Mouse (Mus musculus) neural tube, embryonic 15.5 days (tissue): Measurements from ENCODE around the gene Zfp830. TPM values are rescaled to one million over a fixed set of nuclear protein-coding genes. Genes with fewer than 3 reads are reported as not detected.

Experiments used
- ATAC-seq: fragments of 200-750 bp; cut with Nextera tagmentation; 2 replicates; pipeline ENCODE4 v1.8.0; 2017; ENCODE audit warnings: mild to moderate bottlenecking, moderate TSS enrichment, moderate library complexity; ENCODE audit not compliant: low FRiP score
- H3K27ac ChIP-seq: fragments of 300-500 bp; sonication (generic); replicated peaks from 2 replicates; pipeline ENCODE4 v1.5.1; 2015; ENCODE audit warnings: mild to moderate bottlenecking, inconsistent platforms
- H3K27me3 ChIP-seq: fragments of 300-500 bp; sonication (generic); replicated peaks from 2 replicates; pipeline ENCODE4 v1.6.1; 2015; ENCODE audit warnings: inconsistent platforms
- H3K36me3 ChIP-seq: fragments of 300-500 bp; sonication (generic); 2 replicates; pipeline ENCODE4 v1.6.1; 2015; ENCODE audit warnings: inconsistent platforms
- H3K4me1 ChIP-seq: fragments of 300-500 bp; sonication (generic); 2 replicates; pipeline ENCODE4 v1.6.1; 2015; ENCODE audit warnings: inconsistent platforms
- H3K4me2 ChIP-seq: fragments of 300-500 bp; sonication (generic); 2 replicates; pipeline ENCODE4 v1.6.1; 2015; ENCODE audit warnings: inconsistent platforms, mild to moderate bottlenecking, moderate library complexity
- H3K4me3 ChIP-seq: fragments of 300-500 bp; sonication (generic); replicated peaks from 2 replicates; pipeline ENCODE4 v1.5.1; 2015; ENCODE audit warnings: mild to moderate bottlenecking, inconsistent platforms
- H3K9ac ChIP-seq: fragments of 300-500 bp; sonication (generic); replicated peaks from 2 replicates; pipeline ENCODE4 v1.6.1; 2015; ENCODE audit warnings: mild to moderate bottlenecking, inconsistent platforms
- H3K9me3 ChIP-seq: fragments of 300-500 bp; sonication (generic); replicated peaks from 2 replicates; pipeline ENCODE4 v1.6.1; 2016; ENCODE audit warnings: inconsistent platforms
- WGBS: fragments of 180-500 bp; shearing (Covaris S2); methylation state at CpG from one replicate; pipeline ENCODE4 v1.1.7; 2015; ENCODE audit warnings: mixed read lengths; 5-methylcytosine and 5-hydroxymethylcytosine counted together
- polyA plus RNA-seq: library from polyadenylated mRNA; unstranded; fragments of >200 nt; fragmentation: Nextera tagmentation; extraction: Ambion mirVana; gene quantifications from 2 replicates; pipeline ENCODE4 v1.2.1, GENCODE M21; 2015

Gene Zfp830
- 29.6 and 33.3 TPM in 2 replicates for polyA plus RNA-seq

DNA sequence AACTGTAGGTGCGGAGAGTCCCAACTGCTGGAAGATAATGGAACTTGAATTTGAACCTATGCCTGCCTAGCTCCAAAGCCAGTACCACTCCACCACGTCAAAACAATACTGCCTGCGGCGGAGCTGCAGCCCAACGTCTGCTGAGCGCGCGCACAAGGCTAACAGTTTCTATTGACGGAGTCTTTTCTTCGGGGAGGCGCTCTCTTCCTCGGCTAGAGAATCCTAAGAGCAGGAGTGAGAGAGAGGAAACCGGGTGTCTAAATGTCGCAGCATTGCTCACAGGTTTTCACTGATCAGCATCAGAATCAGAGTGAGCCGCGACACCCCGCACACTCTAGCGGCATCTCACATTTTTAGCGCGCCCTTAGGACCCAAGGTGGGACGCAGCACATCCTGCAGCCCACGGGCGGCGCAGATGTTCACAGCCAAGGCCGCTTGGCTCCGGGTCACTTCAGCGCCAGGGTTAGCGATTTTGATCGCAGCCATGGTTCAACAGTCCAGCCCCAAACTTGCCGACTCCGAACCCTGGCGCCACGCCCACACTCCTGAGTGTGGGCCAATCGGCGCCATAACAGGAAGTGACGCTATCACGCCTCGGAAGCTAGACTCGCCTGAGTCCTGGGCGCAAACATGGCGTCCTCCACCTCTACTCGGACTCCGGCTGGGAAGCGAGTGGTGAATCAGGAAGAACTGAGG lies at the start of gene Zfp830, which contains the start of gene Cct6b:
Gene Zfp830, plus strand, starts transcription at position 604 of the 696 bp plus-strand sequence.
Gene Cct6b, minus strand, starts transcription at position 580 of the 696 bp plus-strand sequence.
- ATAC-seq, result peak; percentile 100
- H3K27me3 ChIP-seq, result peaks cover 6% of the 10 kb centered on the region; the same call in 1 of the 2 replicates

GRCm38 (mm10) chr11:82719294-82719693 lies 44.9 kb upstream of the Zfp830 start:
- WGBS, result 80% methylated on average over 12 of the region's 12 CpGs
- no peak overlapping the region for H3K4me2 ChIP-seq
- H3K9me3 ChIP-seq, result no peaks in the 10 kb centered on the region

More for the DNA sequence above, at the start of gene Zfp830, which contains the start of gene Cct6b:
- H3K27ac ChIP-seq, result peak within 1 kb of the TSS; percentile 96
- peak within 1 kb of the TSS; percentile 94 for H3K4me2 ChIP-seq
- H3K4me3 ChIP-seq, result peak within 1 kb of the TSS; percentile 96
- no peaks in the 10 kb centered on the region for H3K9me3 ChIP-seq
- peak within 1 kb of the TSS; percentile 91 for H3K9ac ChIP-seq
- H3K4me1 ChIP-seq, result peaks cover 25% of the 10 kb centered on the region
- under 1% methylated on average over 44 of the region's 44 CpGs for WGBS
- peaks cover 4% of the 10 kb centered on the region; the same call in 1 of the 2 replicates for H3K36me3 ChIP-seq

DNA sequence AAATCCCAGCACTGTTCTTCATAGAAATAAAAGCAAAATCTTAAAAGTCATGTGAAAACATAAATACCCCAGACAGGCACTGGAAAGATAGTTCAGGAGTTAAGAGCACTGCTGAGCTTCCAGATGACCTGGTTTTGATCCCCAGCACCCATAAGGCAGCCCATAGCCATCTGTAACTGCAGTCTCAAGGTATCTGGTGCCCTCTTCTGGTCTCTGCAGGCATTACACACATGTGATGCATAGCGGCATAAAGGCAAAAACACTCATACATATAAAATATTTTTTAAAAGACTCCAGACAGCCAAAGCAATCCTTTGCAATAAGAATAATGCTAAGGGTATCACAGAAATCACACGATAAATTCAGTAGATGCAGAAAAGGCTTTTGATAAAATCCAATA lies 37.3 kb upstream of the Zfp830 start:
- H3K27me3 ChIP-seq, result no peaks in the 10 kb centered on the region
- H3K27ac ChIP-seq, result no peak overlapping the region
- no peaks in the 10 kb centered on the region for H3K4me1 ChIP-seq
- H3K4me2 ChIP-seq, result no peak overlapping the region
- 92% methylated on average over 2 of the region's 2 CpGs for WGBS
- H3K36me3 ChIP-seq, result no peaks in the 10 kb centered on the region
- no peak for ATAC-seq
- H3K9ac ChIP-seq, result no peak overlapping the region
- H3K9me3 ChIP-seq, result 0 out of 2 replicates have a peak, but pooled peaks cover 2% of the 10 kb centered on the region
- H3K4me3 ChIP-seq, result no peak overlapping the region

More at GRCm38 (mm10) chr11:82719294-82719693, 44.9 kb upstream of the Zfp830 start:
- no peaks in the 10 kb centered on the region for H3K36me3 ChIP-seq
- no peaks in the 10 kb centered on the region for H3K4me1 ChIP-seq
- H3K27ac ChIP-seq, result no peak overlapping the region
- H3K27me3 ChIP-seq, result no peaks in the 10 kb centered on the region
- no peak overlapping the region for H3K9ac ChIP-seq
- ATAC-seq, result no peak
- H3K4me3 ChIP-seq, result no peak overlapping the region

DNA sequence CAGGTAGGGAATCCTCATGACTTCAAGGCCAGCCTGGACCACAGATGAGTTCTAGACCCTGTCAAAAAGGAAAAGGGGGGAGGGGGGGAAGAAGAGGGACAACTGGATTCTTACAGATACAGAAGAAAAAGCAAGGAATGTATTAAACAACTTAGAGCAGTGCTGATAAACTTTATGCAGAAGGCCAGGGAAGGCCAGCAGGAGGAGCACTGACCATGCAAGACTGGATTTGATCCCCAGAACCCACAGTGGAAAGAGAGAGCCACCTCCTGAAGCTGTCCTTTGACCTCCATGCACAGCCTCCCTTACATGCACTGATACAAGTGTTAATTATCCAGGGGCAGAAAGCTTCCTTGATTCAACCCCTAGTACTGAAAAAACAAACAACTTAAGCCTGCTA lies 29.9 kb upstream of the Zfp830 start:
- Histone ChIP-seq H3K9me3 (no peaks in the 10 kb centered on the region), H3K4me1 (no peaks in the 10 kb centered on the region), H3K36me3 (no peaks in the 10 kb centered on the region), H3K4me2 (no peak overlapping the region), H3K9ac (no peak overlapping the region), H3K4me3 (no peak overlapping the region), H3K27ac (no peak overlapping the region), H3K27me3 (no peaks in the 10 kb centered on the region)
- no peak for ATAC-seq

DNA sequence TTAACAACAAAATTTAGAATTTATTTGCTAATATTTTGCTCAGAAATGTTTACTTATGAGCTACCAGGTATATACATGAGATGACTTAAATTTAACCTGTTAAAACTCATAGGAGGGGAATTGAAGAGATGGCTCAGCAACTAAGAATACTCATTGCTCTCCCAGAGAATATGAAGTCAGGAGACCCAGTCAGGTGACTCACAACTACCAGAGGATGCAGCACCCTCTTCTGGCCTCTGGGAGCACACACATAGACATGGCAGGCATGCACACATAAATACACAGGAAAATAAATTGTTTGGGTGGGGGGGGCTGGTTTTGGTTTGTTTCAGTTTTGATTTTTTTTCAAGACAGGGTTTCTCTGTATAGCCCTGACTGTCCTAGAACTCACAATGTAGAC lies 25.1 kb upstream of the Zfp830 start:
- Histone ChIP-seq H3K27ac (no peak overlapping the region), H3K4me2 (no peak overlapping the region), H3K4me1 (no peaks in the 10 kb centered on the region), H3K27me3 (no peaks in the 10 kb centered on the region), H3K36me3 (no peaks in the 10 kb centered on the region), H3K4me3 (no peak overlapping the region), H3K9me3 (no peaks in the 10 kb centered on the region), H3K9ac (no peak overlapping the region)
- ATAC-seq, result no peak

GRCm38 (mm10) chr11:82746138-82746537 lies 18.0 kb upstream of the Zfp830 start:
- Histone ChIP-seq H3K36me3 (no peaks in the 10 kb centered on the region), H3K9me3 (no peaks in the 10 kb centered on the region)
- WGBS, result 30% methylated on average over 6 of the region's 6 CpGs

GRCm38 (mm10) chr11:82746857-82747366 lies 17.2 kb upstream of the Zfp830 start:
- no peak overlapping the region for H3K27ac ChIP-seq
- H3K4me1 ChIP-seq, result no peaks in the 10 kb centered on the region
- H3K9me3 ChIP-seq, result no peaks in the 10 kb centered on the region
- no peaks in the 10 kb centered on the region for H3K36me3 ChIP-seq
- 84% methylated on average over 8 of the region's 8 CpGs for WGBS
- ATAC-seq, result no peak
- H3K9ac ChIP-seq, result no peak overlapping the region
- H3K4me3 ChIP-seq, result no peak overlapping the region
- H3K27me3 ChIP-seq, result no peaks in the 10 kb centered on the region
- no peak overlapping the region for H3K4me2 ChIP-seq

More at GRCm38 (mm10) chr11:82746138-82746537, 18.0 kb upstream of the Zfp830 start:
- Histone ChIP-seq H3K4me2 (no peak overlapping the region), H3K4me3 (no peak overlapping the region), H3K27me3 (no peaks in the 10 kb centered on the region), H3K27ac (no peak overlapping the region), H3K4me1 (no peaks in the 10 kb centered on the region), H3K9ac (no peak overlapping the region)
- no peak for ATAC-seq

DNA sequence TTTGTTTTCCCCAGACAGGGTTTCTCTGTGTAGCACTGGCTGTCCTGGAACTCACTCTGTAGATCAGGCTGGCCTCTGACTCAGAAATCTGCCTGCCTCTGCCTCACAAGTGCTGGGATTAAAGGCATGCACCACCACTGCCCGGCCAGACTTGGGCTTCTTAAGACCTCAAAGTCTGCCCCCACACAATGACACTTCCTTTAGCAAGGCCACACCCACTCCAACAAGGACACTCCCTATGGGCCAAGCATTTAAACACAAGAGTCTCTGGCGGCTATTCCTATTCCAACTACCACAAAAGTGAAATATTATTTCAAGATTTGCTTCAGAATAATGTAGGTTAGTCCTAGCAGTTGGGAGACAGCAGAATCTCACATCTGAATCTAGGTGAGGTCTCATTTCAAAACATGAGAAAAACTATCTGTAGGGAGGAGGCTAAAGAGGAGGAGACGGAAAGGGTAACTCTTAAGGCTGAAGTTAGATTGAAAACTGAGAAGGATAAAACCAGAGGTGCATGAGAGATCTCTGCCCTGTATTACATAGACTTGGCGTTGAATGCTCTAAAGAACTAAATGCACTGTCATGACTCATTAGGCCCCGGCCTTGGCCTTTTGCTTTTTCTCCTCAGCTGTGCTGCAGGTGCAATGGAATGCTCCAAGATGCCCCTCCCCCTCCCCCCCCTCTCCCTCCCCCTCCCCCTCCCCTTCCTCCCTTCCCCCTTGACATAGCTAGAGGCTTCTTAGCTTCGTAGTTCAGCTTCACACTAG lies 11.6 kb upstream of the Zfp830 start:
- Histone ChIP-seq H3K36me3 (no peaks in the 10 kb centered on the region), H3K27ac (no peak overlapping the region), H3K9ac (no peak overlapping the region), H3K4me1 (no peaks in the 10 kb centered on the region), H3K9me3 (no peaks in the 10 kb centered on the region), H3K27me3 (0 out of 2 replicates have a peak, but pooled peaks cover 3% of the 10 kb centered on the region), H3K4me3 (no peak overlapping the region), H3K4me2 (no peak overlapping the region)
- ATAC-seq, result no peak
- WGBS, result 73% methylated on average over 6 of the region's 6 CpGs

- Histone ChIP-seq H3K9ac (no peak overlapping the region), H3K9me3 (no peaks in the 10 kb centered on the region), H3K4me2 (no peak overlapping the region), H3K27ac (no peak overlapping the region), H3K4me3 (no peak overlapping the region), H3K4me1 (no peaks in the 10 kb centered on the region), H3K36me3 (no peaks in the 10 kb centered on the region), H3K27me3 (peaks cover 13% of the 10 kb centered on the region)
- 100% methylated on average over 1 of the region's 1 CpGs for WGBS
- no peak for ATAC-seq
Observed at GRCm38 (mm10) chr11:82755919-82756318, 8.2 kb upstream of the Zfp830 start.

DNA sequence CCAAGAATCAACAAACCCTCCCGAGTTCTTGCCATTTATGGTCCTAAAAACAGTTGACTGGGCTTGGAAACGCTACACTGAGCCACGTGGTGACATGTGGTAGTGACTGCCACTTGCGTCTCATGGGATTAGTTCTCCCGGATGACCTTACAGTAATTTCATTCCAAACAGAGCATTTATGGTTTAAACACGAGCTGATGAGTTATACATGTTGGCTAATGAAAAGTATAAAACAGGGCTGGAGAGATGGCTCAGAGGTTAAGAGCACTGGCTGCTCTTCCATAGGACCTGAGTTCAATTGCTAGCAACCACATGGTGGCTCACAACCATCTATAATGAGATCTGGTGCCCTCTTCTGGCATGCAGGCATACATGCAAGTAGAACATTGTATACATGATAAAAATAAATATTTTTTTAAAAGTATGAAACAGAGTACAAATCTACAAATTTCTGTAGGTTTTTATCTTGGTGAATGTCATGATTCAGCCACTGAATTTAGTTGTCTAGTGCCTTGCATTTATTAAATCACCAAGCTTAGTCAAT lies 1.8 kb upstream of the Zfp830 start:
- Histone ChIP-seq H3K9ac (no peak overlapping the region), H3K4me2 (no peak overlapping the region), H3K4me3 (no peak overlapping the region), H3K9me3 (no peaks in the 10 kb centered on the region), H3K36me3 (no peaks in the 10 kb centered on the region), H3K27ac (no peak overlapping the region), H3K4me1 (peaks cover 25% of the 10 kb centered on the region), H3K27me3 (peaks cover 10% of the 10 kb centered on the region)
- WGBS, result 86% methylated on average over 6 of the region's 6 CpGs
- no peak for ATAC-seq

DNA sequence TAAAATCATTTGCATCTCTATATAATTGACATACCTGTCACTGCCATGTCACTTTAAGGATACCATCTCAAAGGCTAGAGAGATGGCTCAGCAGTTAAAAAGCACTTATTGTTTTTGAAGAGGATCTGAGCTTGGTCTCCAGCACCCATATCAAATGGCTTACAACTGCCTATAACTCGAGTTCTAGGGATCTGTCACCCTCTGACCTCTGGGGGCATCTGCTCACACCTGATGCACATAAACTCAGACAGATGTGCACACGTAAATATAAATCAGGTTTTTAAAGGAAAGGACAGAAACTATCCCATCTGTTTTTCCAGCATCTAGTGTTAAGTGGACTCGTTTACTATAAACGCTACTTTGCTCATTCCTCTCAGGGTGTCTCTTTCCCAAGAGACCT lies 884 bp upstream of the Zfp830 start:
- ATAC-seq, result no peak
- no peaks in the 10 kb centered on the region for H3K9me3 ChIP-seq
- H3K36me3 ChIP-seq, result no peaks in the 10 kb centered on the region
- peak overlapping the region; percentile 96 for H3K4me3 ChIP-seq
- H3K27me3 ChIP-seq, result peaks cover 10% of the 10 kb centered on the region; the same call in 1 of the 2 replicates
- H3K9ac ChIP-seq, result peak overlapping the region; percentile 91
- peak overlapping the region; percentile 96 for H3K27ac ChIP-seq
- peaks cover 25% of the 10 kb centered on the region for H3K4me1 ChIP-seq
- peak overlapping the region; percentile 94 for H3K4me2 ChIP-seq
- WGBS, result 11% methylated on average over 4 of the region's 4 CpGs
